Mouse (Mus musculus) urinary bladder, postnatal 4 days (tissue): Measurements from ENCODE around the gene Aunip.
"Not testable (repeated sequence)": the region's sequence is repeated elsewhere in the genome, so short reads cannot be mapped to it uniquely, and the experiment has no call there.

Source experiments
- DNase-seq, 2 experiments: peaks; one replicate each; pipeline ENCODE4 v3.0.0; 2021 to 2022; ENCODE audit warnings: low spot score in 2 of 2

The Aunip gene

DNA sequence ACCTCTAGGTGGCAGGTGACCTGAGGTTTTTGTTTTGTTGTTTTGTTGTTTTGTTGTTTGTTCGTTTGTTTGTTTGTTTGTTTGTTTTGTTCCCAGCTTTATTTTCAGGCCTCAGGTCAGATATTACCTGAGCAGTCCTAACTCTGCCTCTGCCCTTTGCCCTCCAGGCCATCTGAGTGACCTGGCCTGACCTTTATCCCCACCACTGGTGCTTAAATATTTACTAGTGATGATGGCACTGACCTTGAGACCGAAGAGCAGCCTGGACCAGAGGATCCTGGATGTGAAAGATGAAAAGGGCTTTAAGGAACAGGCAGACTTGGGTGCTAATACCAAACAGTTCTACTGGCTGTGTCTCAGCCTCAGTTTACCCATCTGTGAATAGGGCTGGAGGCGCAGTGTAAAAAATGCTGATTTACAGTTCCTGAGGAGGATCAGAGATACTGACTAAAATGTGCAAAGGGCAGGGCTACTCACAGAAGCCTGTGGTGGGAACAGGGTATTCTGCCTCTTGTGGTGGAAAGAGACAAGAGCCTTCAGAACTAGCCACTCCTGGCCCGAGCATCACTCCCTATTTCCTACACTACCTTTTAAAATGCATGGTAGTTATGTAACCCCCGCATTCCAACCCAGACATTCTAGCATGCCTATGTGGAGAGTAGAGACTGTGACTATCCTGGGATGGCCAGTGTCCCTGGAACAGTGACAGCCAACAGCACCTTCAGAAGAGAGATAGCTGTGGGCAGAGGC lies 25.5 kb upstream of the Aunip start:
- no peak for DNase-seq

DNA sequence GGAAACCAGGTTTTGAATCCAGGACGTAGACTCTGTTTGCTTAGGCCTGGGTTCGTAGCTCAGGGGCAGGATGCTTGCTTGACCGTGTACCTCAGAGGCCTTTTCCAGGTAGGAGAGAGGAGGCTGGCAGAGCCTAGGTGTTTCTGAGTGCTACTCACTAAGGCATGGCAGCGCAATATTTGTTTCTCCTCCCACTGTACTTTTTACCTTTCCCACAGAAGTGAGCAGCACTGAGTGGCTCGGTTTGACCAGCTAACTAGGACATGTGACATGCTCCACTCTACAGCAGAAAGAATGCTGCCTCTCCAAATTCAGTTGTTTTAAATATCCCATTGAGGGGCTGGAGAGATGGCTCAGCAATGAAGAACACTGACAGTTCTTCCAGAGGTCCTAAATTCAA lies 22.6 kb upstream of the Aunip start:
- DNase-seq, result no peak

DNA sequence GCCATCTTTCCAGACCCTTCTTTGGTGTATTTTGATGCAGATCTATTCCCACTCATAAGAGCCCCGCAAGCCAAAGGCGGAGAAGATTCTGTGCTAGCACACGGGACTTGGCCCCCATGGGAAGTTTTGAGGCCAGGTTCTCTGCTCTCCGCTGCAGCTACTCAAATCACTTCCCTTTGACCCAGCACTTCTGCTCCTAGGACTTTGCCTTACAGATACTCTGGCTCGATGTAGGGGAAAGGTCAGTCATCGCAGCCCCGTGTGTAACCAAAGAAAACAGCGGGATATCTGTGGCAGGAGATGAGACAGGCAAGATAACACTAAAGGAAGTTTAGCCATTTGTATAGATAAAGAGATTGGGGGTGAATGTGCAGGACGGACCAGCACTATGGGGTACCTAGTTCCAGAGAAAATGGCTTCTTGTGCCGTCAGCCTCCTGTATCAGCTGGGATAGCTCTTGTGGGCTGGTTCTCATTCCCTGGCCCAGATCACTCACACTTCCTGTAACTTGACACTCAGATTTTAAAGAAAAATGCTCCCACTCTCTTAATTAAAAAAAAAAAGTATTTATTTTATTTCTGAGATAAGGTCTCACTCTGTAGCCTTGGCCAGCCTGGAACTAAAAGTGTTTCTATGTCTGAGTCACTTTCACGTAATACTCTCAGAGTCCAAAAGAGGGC lies 20.7 kb upstream of the Aunip start:
- no peak for DNase-seq

DNA sequence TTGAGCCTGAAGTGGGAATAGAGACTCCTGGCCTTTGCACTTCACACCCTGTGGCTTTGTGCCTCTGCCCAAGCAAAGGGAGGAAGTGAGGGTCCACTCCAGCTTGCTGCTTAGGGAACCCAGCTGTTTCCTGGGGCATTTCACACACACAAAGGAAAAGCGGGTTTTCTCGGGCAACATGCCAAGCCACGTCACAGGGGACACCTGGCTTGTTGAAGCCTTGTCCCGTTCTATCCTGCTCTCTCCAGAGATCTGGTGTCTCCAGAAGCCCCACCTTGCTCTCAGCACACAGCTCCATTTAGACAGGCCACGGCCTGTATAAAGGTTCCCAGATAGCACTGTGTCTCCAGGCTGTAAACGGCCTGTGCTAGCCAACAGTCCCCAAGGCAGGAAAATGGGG lies 19.1 kb upstream of the Aunip start:
- DNase-seq, result no peak

DNA sequence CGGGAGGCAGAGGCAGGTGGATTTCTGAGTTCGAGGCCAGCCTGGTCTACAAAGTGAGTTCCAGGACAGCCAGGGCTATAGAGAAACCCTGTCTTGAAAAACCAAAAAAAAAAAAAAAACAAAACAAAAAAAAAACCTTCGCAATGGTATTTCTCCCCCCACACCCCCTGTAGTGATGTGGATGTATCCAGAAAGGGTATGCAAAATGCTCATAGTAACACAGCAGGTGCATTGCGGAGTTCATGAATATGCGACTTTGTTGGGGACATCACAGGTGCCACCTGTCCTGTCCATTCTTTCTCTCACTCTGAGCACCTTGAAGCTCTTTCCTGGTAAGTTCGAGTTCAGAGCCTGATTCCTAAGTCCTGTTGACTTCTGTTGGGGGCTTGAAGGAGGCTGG lies 16.6 kb upstream of the Aunip start:
- not testable (repeated sequence) for DNase-seq

DNA sequence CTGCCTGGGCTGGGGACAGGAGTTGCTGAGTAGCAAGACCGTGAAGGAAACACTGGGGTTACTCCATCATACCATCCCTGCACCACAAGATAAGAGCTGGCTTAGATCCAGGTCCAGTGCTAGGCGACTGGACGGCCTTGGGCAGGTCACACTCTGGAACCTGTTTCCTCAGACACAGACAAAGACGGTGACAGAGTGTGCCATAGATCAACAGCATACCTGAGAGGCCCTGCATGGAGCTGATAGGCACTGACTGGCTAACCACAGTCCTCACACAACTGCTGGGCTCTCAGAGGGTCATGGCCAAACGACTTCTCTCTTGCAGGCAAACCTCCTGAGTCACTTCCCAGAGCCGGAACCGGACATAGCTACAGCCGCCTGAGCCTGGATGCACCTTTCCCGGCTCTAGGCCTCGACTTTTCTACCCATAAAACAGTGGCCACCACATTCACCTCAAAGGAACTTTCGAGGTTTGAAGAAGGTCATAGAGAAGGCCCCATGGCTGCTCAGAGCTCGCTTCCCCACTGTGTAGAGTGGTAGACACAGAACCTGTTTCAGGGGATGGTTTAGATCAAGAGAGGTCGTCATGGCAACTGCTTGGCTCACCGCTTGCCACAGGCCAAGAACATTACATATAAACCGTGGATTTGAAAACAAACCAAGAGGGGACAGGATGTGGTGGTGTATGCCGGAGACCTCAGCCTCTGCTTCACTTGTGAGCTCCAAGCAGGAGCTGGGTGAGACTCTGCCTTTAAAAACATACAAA lies 15.8 kb upstream of the Aunip start:
- DNase-seq, result no peak

DNA sequence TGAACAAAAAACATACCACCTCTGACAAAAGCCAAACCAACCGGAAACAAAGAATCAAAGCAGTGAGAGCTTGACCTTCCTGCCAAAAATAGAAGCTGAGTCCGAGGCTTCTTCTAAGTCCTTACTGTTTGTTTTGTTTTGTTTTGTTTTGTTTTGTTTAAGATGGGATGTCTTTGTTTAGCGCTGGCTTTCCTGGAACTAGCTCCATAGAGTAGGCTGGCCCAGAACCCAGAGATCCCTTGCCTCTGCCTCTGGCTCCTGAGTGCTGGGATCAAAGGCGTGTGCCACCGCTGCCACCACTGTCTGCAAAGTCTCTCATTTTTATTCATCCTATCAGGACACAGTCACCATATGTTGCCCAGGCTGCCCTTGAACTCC lies 15.3 kb upstream of the Aunip start:
- no peak for DNase-seq

DNA sequence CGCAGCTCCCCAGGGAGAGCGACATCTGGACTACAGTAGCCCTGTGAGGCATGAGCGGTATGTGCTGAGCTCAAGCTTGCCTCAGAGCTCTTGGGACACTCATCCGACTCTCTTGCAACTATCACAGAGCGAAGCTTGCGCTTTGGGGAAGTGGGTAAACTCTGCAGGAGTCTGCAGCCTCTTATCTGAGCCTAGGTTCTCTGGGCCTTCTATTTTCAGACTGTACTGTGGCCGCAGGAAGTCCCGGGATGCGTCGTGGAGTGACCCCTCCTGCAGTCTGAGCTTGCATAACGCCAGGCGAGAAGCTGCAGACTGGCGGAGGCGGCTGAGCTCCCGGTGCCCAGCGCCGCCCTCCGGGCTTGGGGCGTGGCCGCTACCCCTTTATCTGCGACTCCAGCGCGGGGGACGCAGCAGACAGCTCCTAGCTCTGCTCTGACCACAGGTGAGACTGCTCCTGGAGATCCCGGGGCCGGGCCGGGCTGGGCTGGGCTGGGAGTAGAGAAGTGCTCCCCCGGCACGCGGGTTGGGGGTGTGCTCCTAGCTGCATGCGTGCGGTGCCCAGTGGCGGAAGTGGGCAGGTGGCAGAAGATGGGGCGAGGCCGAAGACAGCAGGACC lies 14.1 kb upstream of the Aunip start, which contains the start of gene Paqr7:
Paqr7 (plus strand) TSS at position 103 of the 616 bp plus-strand sequence.
- peak; percentile 69 to 76 for DNase-seq

DNA sequence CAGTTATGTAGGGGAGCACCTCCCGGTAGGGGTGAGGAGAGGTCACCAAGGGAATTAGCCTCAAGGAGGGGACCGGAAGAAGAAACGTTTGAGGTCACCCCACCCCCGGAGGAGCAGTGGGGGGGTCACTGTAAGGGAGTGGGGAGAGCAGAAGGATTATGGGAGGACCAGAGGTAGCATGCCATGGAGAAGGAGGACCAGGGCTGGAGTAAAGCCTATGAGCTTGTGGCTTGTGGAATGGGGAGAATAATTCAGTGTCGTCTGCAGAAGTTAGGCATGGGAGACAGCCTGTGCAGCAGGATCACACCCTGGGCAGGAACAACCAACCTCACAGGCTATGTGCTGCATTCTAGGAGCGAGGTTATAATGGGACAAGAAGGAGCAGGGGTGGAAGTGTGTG lies 13.6 kb upstream of the Aunip start:
- DNase-seq, result no peak

DNA sequence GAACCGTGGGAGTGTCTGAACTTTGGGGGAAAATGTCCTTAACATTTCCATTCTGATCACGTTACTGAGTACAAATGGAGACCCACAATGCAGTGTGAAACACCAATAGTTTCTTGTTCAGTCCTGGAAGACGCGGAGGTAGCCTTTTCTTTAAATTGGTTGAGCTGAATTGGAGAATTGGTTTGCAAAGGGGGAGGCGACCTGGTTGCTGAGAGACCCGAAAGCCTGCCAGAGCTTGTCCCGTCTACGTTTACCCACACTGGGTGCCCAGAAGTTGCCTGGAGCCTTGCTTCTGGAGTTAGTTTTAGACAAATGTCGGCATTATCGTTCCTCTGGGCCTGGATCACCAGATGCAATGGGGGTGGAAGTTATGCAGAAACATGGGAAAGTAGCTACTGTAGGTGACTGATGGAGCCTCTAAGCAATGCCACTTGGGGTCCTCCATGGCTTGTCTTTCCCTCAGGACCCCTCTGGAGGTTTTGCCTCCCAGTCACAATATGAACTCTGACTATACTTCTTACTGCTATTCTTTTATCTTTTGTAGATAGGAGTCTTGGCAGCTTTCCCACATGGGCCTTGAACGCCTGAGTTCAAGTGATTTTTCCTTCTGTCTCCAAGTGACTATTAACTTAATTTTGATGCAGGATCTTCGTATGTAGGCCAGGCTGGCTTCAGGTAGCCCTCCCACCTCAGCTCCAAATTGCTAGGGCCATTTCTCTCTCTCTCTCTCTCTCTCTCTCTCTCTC lies 12.6 kb upstream of the Aunip start:
- DNase-seq, result no peak

DNA sequence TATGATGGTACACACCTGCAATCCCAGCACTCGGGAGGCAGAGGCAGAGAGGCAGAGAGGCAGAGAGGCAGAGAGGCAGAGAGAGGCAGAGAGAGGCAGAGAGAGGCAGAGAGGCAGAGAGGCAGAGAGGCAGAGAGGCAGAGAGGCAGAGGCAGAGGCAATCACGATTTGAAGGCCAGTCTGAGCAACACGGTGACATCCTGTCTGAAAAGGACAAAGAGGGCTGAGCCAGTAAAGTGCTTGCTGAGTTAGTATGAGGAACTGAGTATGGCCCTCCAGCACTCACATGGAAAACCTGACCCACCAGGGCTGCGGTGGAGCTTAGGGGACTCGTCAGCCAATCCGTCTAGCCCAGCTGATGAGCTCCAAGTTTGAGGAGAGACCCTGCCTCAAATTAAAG lies 11.8 kb upstream of the Aunip start:
- DNase-seq, result not testable (repeated sequence)

DNA sequence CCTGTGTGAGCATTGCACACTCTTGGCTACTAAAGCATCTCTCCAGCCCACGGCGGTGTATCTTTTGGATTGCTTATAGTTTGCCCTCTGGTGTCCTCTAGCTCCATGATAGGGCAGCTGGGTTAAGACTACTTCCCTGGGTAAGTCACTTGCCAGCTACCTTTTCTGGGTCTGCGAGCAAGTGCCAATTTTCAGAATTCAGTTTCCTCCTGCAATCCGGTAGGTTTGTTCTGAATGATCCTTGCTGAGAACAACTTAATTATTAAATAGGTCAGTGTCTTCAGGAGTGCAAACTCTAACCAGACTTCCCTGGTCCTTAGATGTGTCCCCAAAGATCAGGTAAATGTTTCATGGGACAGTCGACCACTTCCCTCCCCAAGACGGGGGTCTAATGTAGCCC lies 9.7 kb upstream of the Aunip start:
- DNase-seq, result no peak

DNA sequence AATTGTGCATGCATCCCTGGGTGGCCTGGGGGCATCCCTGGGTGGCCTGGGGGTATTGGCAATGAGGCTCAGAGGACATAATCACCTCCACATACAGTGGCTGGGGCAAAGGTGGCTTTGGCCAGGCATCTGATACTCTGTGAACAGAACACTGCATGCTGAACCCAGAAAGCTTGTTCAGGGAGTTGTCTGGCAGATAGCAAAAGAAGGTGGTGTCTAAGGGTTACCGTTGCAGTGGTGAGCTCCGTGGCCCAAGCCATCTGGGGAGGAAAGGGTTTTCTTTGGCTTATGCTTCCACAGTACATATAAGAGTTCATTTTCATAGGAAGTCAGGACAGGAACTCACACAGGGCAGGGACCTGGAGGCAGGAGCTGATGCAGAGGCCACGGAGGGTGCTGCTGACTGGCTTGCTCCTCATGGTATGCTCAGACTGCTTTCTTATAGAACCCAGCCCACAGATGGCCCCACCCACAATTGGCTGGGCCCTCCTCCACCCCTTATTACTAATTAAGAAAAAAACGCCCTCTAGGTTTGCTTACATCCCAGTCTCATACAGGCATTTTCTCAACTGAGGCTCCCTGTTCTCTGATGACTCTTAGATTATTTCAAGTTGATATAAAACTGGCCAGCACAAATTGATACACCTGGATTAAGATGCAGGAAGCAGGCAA lies 7.0 kb upstream of the Aunip start:
- no peak for DNase-seq

DNA sequence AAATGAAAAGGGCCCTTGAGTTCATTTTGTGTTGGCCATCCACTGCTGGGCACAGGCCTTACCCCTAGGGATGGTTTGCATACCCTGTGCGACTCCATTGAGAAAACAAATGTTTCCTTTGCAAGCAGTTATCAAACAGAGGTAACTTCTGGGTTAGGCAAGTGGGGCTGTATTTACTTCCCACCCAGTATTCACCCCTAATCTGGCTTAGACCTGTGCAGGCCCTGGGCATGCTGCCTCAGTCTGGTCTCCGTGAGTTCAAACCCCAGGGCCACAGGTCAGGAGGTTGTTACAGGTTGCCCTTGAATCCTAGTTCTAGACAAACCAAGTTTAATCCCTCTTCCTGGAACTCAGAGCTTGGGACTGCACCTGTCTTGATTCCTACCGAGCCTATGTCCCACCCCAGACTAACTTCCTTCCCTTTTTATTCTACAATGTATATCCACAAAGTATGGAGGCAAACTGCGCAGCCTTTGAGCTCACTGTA lies 5.5 kb upstream of the Aunip start:
- no peak for DNase-seq

DNA sequence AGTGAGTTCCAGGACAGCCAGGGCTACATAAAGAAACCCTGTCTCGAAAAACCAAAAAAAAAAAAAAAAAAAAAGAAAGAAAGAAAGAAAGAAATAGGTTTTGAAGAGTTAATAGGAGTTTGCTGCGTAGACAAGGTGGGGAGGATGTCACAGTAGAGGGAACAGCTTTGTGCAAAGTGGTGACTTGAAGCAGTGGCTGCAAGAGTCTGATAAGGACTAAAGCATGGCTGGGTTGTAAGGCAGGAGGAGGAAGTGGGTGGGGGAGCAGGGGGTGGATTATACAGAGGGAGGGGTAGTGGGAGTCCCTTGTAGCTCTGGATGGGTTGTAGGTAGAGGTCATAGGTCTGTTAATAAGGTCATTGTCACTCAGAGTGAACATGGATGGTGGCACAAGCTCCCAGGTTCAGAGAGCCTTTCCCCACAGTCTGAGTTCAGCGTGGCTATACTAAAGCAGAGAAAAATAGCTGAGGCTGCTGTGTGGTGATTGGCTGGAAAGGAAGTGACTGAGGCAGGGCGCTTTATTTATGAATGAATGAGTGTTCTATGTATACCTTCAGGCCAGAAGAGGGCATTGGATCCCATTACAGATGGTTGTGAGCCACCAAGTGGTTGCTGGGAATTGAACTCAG lies 4.7 kb upstream of the Aunip start:
- no peak for DNase-seq

DNA sequence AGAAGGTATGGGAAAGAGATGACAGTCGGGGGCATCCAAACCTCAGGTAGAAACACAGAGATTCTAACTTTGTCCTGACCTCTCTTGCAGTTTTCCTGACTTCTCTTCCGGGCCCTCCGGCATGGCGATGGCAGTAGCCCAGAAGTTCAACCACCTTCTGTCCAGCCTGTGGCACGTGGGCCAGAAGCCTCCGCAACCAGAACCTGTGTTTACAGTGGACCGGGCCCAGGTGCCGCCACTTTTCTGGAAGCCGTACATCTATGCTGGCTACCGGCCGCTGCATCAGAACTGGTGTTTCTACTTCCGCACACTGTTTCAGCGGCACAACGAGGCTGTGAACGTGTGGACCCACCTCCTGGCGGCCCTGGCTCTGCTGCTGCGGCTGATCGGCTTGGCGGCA lies 4.1 kb upstream of the Aunip start:
- DNase-seq, result no peak

DNA sequence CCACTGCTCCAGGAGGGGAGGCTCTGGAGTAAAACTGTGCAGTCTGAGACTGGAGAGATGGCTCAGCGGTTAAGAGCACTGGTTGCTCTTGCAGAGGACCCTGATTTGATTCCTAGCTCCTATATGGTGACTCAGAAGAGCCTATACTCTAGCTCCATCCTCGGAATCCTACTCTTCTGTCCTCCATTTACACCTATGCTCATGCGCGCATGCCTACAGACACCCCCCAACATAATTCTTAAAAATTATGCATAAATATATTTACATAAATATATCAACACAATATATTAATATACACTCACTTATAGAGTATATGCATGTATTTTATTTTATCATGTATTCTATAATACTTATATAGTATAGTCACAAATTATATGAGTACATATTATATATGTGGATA lies 403 bp upstream of the Aunip start:
- no peak for DNase-seq

DNA sequence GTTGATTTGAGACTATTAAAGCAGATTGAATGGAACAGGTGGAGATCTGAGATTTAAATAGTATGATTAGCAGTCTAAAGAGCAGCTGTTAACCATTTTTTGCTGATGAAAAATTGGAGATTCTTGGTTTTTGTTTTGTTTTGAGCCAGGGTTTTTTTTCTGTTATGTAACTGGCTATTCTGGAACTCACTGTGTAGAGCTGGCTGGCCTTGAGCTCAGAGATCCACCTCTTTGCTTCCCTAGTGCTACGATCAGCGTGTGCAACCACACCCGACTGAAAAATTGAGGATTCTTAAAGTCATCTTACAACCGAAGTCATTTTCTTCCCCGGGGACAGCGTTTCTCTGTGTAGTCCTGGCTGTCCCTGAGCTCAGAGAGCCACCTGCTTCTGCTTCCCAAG lies 931 bp downstream of the Aunip start:
- no peak for DNase-seq

DNA sequence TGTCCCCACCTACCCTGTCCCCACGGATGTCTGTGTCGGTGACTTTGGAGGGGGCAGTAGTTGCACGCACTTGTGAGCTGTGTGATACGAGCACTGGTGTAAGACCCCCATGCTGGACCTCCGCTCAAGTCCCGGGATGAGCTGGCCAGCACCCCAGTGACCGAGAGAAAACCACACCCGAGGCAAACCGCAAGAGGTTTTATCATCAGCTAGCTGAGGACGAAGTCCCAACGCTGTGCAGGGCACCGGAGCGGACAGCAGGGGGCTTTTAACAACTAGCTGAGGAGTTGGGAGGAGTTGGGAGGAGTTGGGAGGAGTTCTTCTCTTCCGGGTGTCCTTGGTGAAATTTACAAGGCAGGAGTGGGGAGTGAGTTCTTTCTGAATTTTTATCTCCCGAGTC lies 2.0 kb downstream of the Aunip start:
- DNase-seq, result peak; percentile 71 to 79

DNA sequence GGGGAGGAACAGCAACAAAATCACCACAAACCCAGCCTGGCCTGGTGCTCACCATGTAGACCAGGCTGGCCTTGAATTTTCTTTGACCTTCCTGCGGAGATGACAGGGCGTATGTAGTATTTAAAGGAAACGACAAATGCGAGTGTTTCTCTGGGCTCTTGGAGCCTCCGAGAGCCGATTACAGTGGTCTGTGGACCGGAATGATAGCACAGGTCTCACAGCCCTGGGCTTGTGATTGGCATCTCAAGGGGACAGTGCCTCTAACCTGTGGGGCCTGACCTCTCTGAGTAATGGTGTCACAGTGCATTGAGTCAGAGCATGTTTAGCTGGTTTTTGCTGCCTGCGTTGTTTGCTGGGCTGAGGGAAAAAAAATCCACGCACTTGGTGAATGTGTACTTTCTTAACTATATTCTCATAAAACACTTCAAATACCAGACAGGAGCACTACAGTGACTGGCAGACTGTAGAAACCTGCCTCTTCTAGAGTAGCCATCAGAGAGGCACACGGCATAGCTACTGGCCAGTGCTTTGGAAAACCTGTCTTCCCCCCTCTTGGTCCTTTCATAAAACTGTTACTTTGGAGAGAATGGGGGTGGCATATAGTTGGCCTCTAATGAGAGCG lies 3.6 kb downstream of the Aunip start:
- DNase-seq, result no peak
